19 mouse cellular contexts compared by ENCODE assay signal in genomic region chr7:92737560-92737959, GRCm38 (mm10). TPM values are rescaled to one million over a fixed set of nuclear protein-coding genes. Genes with fewer than 3 reads are reported as not detected.
DNase-seq lines count a peak whose midpoint lies in the region; ATAC-seq and TF ChIP-seq lines count a peak whose summit lies in the region.
"Had no signal": no experiment of that assay in that cellular context is flagged by ENCODE, and none has a peak within 500 bp of the region (broad histone marks: within the 10 kb centered on the region; RNA-seq: fewer than 3 reads in every experiment).

No protein-coding gene starts in this region.

- no peak for DNase-seq in embryonic facial prominence, embryonic 10.5 days (ENCODE audit: low spot score)
- no peak for DNase-seq in limb, embryonic 10.5 days (ENCODE audit: low spot score)
- no peak for DNase-seq in spleen, postnatal 36 days (ENCODE audit: low spot score in 2 of 2)
- no peak for DNase-seq in layer of hippocampus, adult 18-20 months (ENCODE audit: low spot score in 2 of 2)
- DNase-seq: adrenal gland, postnatal 10 days; cerebellum, adult 9-10 months; gastrocnemius, postnatal 36 days; kidney, adult 11 months; liver; right cerebral cortex, postnatal 14 days; spleen, adult 18-20 months; thymus, postnatal 4 days had no signal

- peaks cover 30% of the 10 kb centered on the region for H3K79me2 ChIP-seq in myocyte (ENCODE audit: control insufficient read depth, insufficient read depth)

- H3K4me3 ChIP-seq in embryonic facial prominence, embryonic 12.5 days: no peak overlapping the region
- no peak overlapping the region for H3K4me3 ChIP-seq in embryonic facial prominence, embryonic 10.5 days
- H3K4me3 ChIP-seq in limb, embryonic 15.5 days: no peak overlapping the region
- no peak overlapping the region for H3K4me3 ChIP-seq in limb, embryonic 10.5 days
- no peak overlapping the region for H3K4me3 ChIP-seq in embryonic facial prominence, embryonic 13.5 days
- H3K4me3 ChIP-seq in myocyte: no peak overlapping the region

- H3K27ac ChIP-seq in embryonic facial prominence, embryonic 12.5 days: no peak overlapping the region
- H3K27ac ChIP-seq in embryonic facial prominence, embryonic 10.5 days (replicated peaks): no peak overlapping the region
- H3K27ac ChIP-seq in limb, embryonic 15.5 days: peak overlapping the region; percentile 38; the same call in 1 of the 2 replicates
- H3K27ac ChIP-seq in limb, embryonic 10.5 days: no peak overlapping the region
- peak overlapping the region; percentile 49 for H3K27ac ChIP-seq in embryonic facial prominence, embryonic 13.5 days
- H3K27ac ChIP-seq: forebrain, embryonic 15.5 days; kidney, postnatal 0 days had no signal

- no peaks in the 10 kb centered on the region for H3K9me3 ChIP-seq in embryonic facial prominence, embryonic 12.5 days
- no peaks in the 10 kb centered on the region for H3K9me3 ChIP-seq in embryonic facial prominence, embryonic 10.5 days
- no peaks in the 10 kb centered on the region for H3K9me3 ChIP-seq in limb, embryonic 15.5 days
- H3K9me3 ChIP-seq in limb, embryonic 10.5 days (replicated peaks): no peaks in the 10 kb centered on the region
- no peaks in the 10 kb centered on the region for H3K9me3 ChIP-seq in embryonic facial prominence, embryonic 13.5 days
- H3K9me3 ChIP-seq: forebrain, embryonic 15.5 days had no signal

- peak overlapping the region; percentile 4; the same call in 1 of the 2 replicates for H3K4me2 ChIP-seq in embryonic facial prominence, embryonic 12.5 days (replicated peaks)
- H3K4me2 ChIP-seq in limb, embryonic 15.5 days: no peak overlapping the region
- peak overlapping the region; percentile 89 for H3K4me2 ChIP-seq in embryonic facial prominence, embryonic 13.5 days
- peak overlapping the region; percentile 87 for H3K4me2 ChIP-seq in myocyte (ENCODE audit: low read depth)

- ATAC-seq in embryonic facial prominence, embryonic 12.5 days (ENCODE audit: insufficient number of reproducible peaks, insufficient read depth, low FRiP score, low TSS enrichment): no peak
- ATAC-seq in limb, embryonic 15.5 days (ENCODE audit: insufficient number of reproducible peaks, low FRiP score, low TSS enrichment, low read depth): no peak
- no peak for ATAC-seq in embryonic facial prominence, embryonic 13.5 days (ENCODE audit: insufficient number of reproducible peaks, insufficient read depth, low FRiP score, low TSS enrichment, low read depth)
- ATAC-seq: forebrain, embryonic 15.5 days; lung, postnatal 0 days had no signal

- 65% methylated on average over 1 of the region's 1 CpGs for WGBS in embryonic facial prominence, embryonic 12.5 days
- WGBS in embryonic facial prominence, embryonic 10.5 days: 87% methylated on average over 1 of the region's 1 CpGs
- WGBS in limb, embryonic 15.5 days: 57% methylated on average over 1 of the region's 1 CpGs
- WGBS in limb, embryonic 10.5 days: 95% methylated on average over 1 of the region's 1 CpGs
- WGBS in embryonic facial prominence, embryonic 13.5 days: 51% methylated on average over 1 of the region's 1 CpGs

- H3K36me3 ChIP-seq in embryonic facial prominence, embryonic 12.5 days: peaks cover 19% of the 10 kb centered on the region; the same call in 1 of the 2 replicates
- peaks cover 60% of the 10 kb centered on the region for H3K36me3 ChIP-seq in embryonic facial prominence, embryonic 10.5 days (replicated peaks)
- peaks cover 21% of the 10 kb centered on the region; the same call in 1 of the 2 replicates for H3K36me3 ChIP-seq in limb, embryonic 15.5 days
- H3K36me3 ChIP-seq in limb, embryonic 10.5 days: peaks cover 56% of the 10 kb centered on the region
- peaks cover 23% of the 10 kb centered on the region for H3K36me3 ChIP-seq in embryonic facial prominence, embryonic 13.5 days
- H3K36me3 ChIP-seq in myocyte (ENCODE audit: control insufficient read depth, insufficient read depth): peaks cover 17% of the 10 kb centered on the region

- TF ChIP-seq POLR2A in myocyte (IDR thresholded peaks at IDR 0.05; ENCODE audit: insufficient read length, low read depth): no peak

- no peak overlapping the region for H3K9ac ChIP-seq in embryonic facial prominence, embryonic 12.5 days
- H3K9ac ChIP-seq in limb, embryonic 15.5 days: no peak overlapping the region
- H3K9ac ChIP-seq in embryonic facial prominence, embryonic 13.5 days: no peak overlapping the region
- H3K9ac ChIP-seq: forebrain, embryonic 15.5 days had no signal

- no peak overlapping the region for H3ac ChIP-seq in myocyte (ENCODE audit: control insufficient read depth, insufficient read length)

- H3K4me1 ChIP-seq in embryonic facial prominence, embryonic 12.5 days: peaks cover 15% of the 10 kb centered on the region
- peaks cover 23% of the 10 kb centered on the region for H3K4me1 ChIP-seq in embryonic facial prominence, embryonic 10.5 days
- peaks cover 14% of the 10 kb centered on the region; the same call in 1 of the 2 replicates for H3K4me1 ChIP-seq in limb, embryonic 15.5 days
- H3K4me1 ChIP-seq in limb, embryonic 10.5 days: peaks cover 19% of the 10 kb centered on the region
- peaks cover 18% of the 10 kb centered on the region for H3K4me1 ChIP-seq in embryonic facial prominence, embryonic 13.5 days

- no peaks in the 10 kb centered on the region for H3K27me3 ChIP-seq in embryonic facial prominence, embryonic 12.5 days
- no peaks in the 10 kb centered on the region for H3K27me3 ChIP-seq in embryonic facial prominence, embryonic 10.5 days (replicated peaks; ENCODE audit: low read depth, poor library complexity, severe bottlenecking)
- no peaks in the 10 kb centered on the region for H3K27me3 ChIP-seq in limb, embryonic 15.5 days
- H3K27me3 ChIP-seq in limb, embryonic 10.5 days (ENCODE audit: low read depth, poor library complexity, severe bottlenecking): no peaks in the 10 kb centered on the region
- H3K27me3 ChIP-seq in embryonic facial prominence, embryonic 13.5 days: no peaks in the 10 kb centered on the region
- no peaks in the 10 kb centered on the region for H3K27me3 ChIP-seq in myocyte (ENCODE audit: control insufficient read depth, insufficient read depth, insufficient read length)
- H3K27me3 ChIP-seq: forebrain, embryonic 15.5 days had no signal

TF ChIP-seq in myocyte, 11 proteins besides CTCF, POLR2A, EP300 and RAD21:
- TF ChIP-seq SRF (IDR thresholded peaks at IDR 0.05; ENCODE audit: control insufficient read depth, insufficient read length, low read depth): no peak
- no peak for TF ChIP-seq MAX (IDR thresholded peaks at IDR 0.05; ENCODE audit: low read depth)
- no peak for TF ChIP-seq TCF3 (IDR thresholded peaks at IDR 0.05; ENCODE audit: insufficient read length, low read depth)
- no peak for TF ChIP-seq E2F4 (IDR thresholded peaks at IDR 0.05; ENCODE audit: insufficient read depth)
- no peak for TF ChIP-seq MYOD1 (IDR thresholded peaks at IDR 0.05; ENCODE audit: control insufficient read depth in 1 of 3, insufficient read length in 2 of 3, low read depth in 2 of 3)
- TF ChIP-seq POLR2AphosphoS2 (IDR thresholded peaks at IDR 0.05; ENCODE audit: insufficient read length, low read depth): no peak
- TF ChIP-seq REST (IDR thresholded peaks at IDR 0.05; ENCODE audit: insufficient read depth, insufficient read length): no peak
- no peak for TF ChIP-seq CEBPB (IDR thresholded peaks at IDR 0.05; ENCODE audit: insufficient read depth, poor library complexity, severe bottlenecking)
- TF ChIP-seq MYOG (IDR thresholded peaks at IDR 0.05; ENCODE audit: control insufficient read depth in 1 of 3, insufficient read depth in 1 of 3, insufficient read length in 2 of 3, low read depth in 2 of 3): no peak
- no peak for TF ChIP-seq USF1 (IDR thresholded peaks at IDR 0.05; ENCODE audit: low read depth)
- no peak for TF ChIP-seq TCF12 (IDR thresholded peaks at IDR 0.05; ENCODE audit: insufficient read depth, poor library complexity, severe bottlenecking)

RNA-seq across cellular contexts. Expression of gene Rab30, which starts 3.8 kb away (rescaled TPM):
- 21.8 and 22.0 TPM in 2 replicates for polyA plus RNA-seq in embryonic facial prominence, embryonic 12.5 days (2016; fragmentation: Nextera tagmentation; extraction: Ambion mirVana)
- polyA plus RNA-seq in embryonic facial prominence, embryonic 10.5 days (2016; fragmentation: Nextera tagmentation; extraction: Ambion mirVana): 9.1 and 12.3 TPM in 2 replicates
- 21.3 and 22.4 TPM in 2 replicates for polyA plus RNA-seq in limb, embryonic 15.5 days (2015; fragmentation: Nextera tagmentation; extraction: Ambion mirVana)
- polyA plus RNA-seq in limb, embryonic 10.5 days (2016; fragmentation: Nextera tagmentation; extraction: Ambion mirVana): 9.3 and 11.2 TPM in 2 replicates
- polyA plus RNA-seq in embryonic facial prominence, embryonic 13.5 days (2015; fragmentation: Nextera tagmentation; extraction: Ambion mirVana): 22.5 and 23.0 TPM in 2 replicates
- polyA plus RNA-seq in myocyte (2012; fragmentation: generic; extraction: Trizol): 2.7 TPM
- total RNA-seq in layer of hippocampus, adult 18-20 months (2021): 10 to 100 TPM; 39.3 to 41.5 TPM

Comparison
In these comparisons a context has a peak if more than half of its experiments do, and no peak if none do; other contexts are left out.
1. H3K27ac ChIP-seq: peak in limb, embryonic 15.5 days (single experiment) and embryonic facial prominence, embryonic 13.5 days (single experiment); none in embryonic facial prominence, embryonic 12.5 days (single experiment), embryonic facial prominence, embryonic 10.5 days (single experiment) and limb, embryonic 10.5 days (single experiment).